10 mouse cellular contexts compared by ENCODE assay signal in genomic region chr5:124498221-124498876, GRCm38 (mm10). TPM values are rescaled to one million over a fixed set of nuclear protein-coding genes. Genes with fewer than 3 reads are reported as not detected.
DNase-seq lines count a peak whose midpoint lies in the region; ATAC-seq and TF ChIP-seq lines count a peak whose summit lies in the region.
"Had no signal": no experiment of that assay in that cellular context is flagged by ENCODE, and none has a peak within 500 bp of the region (broad histone marks: within the 10 kb centered on the region; RNA-seq: fewer than 3 reads in every experiment).

No protein-coding gene starts in this region.

- H3K4me3 ChIP-seq in kidney, postnatal 0 days (replicated peaks; ENCODE audit: low read depth, low read length), result no peak overlapping the region
- no peak overlapping the region for H3K4me3 ChIP-seq in forebrain, embryonic 12.5 days (replicated peaks)
- H3K4me3 ChIP-seq: hindbrain, embryonic 15.5 days had no signal

- H3K9ac ChIP-seq in kidney, postnatal 0 days (ENCODE audit: low read depth, low read length), result no peak overlapping the region
- H3K9ac ChIP-seq in forebrain, embryonic 12.5 days, result no peak overlapping the region
- H3K9ac ChIP-seq: hindbrain, embryonic 15.5 days had no signal

- ATAC-seq in granulocyte monocyte progenitor cell, adult 5-6 weeks (replicated peaks; ENCODE audit: poor library complexity, severe bottlenecking), result peak; percentile 71
- no peak for ATAC-seq in kidney, postnatal 0 days (replicated peaks; ENCODE audit: low FRiP score, low read depth)
- ATAC-seq in megakaryocyte progenitor cell, adult 5-6 weeks (replicated peaks; ENCODE audit: poor library complexity), result peak; percentile 62
- no peak for ATAC-seq in forebrain, embryonic 12.5 days (ENCODE audit: low FRiP score)
- ATAC-seq: Patski had no signal

- peaks cover 38% of the 10 kb centered on the region for H3K36me3 ChIP-seq in kidney, postnatal 0 days (ENCODE audit: insufficient read depth, low read length)
- H3K36me3 ChIP-seq in forebrain, embryonic 12.5 days (replicated peaks), result peaks cover 66% of the 10 kb centered on the region

- H3K9me3 ChIP-seq in kidney, postnatal 0 days (replicated peaks; ENCODE audit: low read length), result no peaks in the 10 kb centered on the region
- no peaks in the 10 kb centered on the region for H3K9me3 ChIP-seq in forebrain, embryonic 12.5 days
- H3K9me3 ChIP-seq: hindbrain, embryonic 15.5 days had no signal

- no peaks in the 10 kb centered on the region for H3K4me1 ChIP-seq in kidney, postnatal 0 days (replicated peaks; ENCODE audit: insufficient read depth, low read length)
- H3K4me1 ChIP-seq in forebrain, embryonic 12.5 days, result peaks cover 11% of the 10 kb centered on the region
- H3K4me1 ChIP-seq: hindbrain, embryonic 15.5 days had no signal

- no peaks in the 10 kb centered on the region for H3K27me3 ChIP-seq in kidney, postnatal 0 days (ENCODE audit: insufficient read depth, low read length)
- H3K27me3 ChIP-seq in forebrain, embryonic 12.5 days, result no peaks in the 10 kb centered on the region
- H3K27me3 ChIP-seq: hindbrain, embryonic 15.5 days; Patski had no signal

- no peak for TF ChIP-seq CTCF in kidney, postnatal 0 days (IDR thresholded peaks at IDR 0.05; ENCODE audit: low read depth)

- peak overlapping the region; percentile 47; the same call in 1 of the 2 replicates for H3K27ac ChIP-seq in kidney, postnatal 0 days
- no peak overlapping the region for H3K27ac ChIP-seq in forebrain, embryonic 12.5 days
- H3K27ac ChIP-seq: hindbrain, embryonic 15.5 days had no signal

- H3K4me2 ChIP-seq in kidney, postnatal 0 days (ENCODE audit: low read length), result no peak overlapping the region
- no peak overlapping the region for H3K4me2 ChIP-seq in forebrain, embryonic 12.5 days
- H3K4me2 ChIP-seq: hindbrain, embryonic 15.5 days had no signal

- DNase-seq in ovary, adult 18-20 months (ENCODE audit: low spot score), result peak; percentile 25
- DNase-seq in ovary, postnatal 10 days (ENCODE audit: low spot score), result no peak
- peak; percentile 63 for DNase-seq in kidney, postnatal 0 days (ENCODE audit: low spot score)
- DNase-seq in urinary bladder, postnatal 14 days (ENCODE audit: low spot score), result no peak
- no peak for DNase-seq in urinary bladder, postnatal 10 days (ENCODE audit: low spot score)

- 72% methylated on average over 9 of the region's 9 CpGs for WGBS in kidney, postnatal 0 days
- WGBS in forebrain, embryonic 12.5 days, result 85% methylated on average over 9 of the region's 9 CpGs

RNA-seq across cellular contexts. Expression of gene Snrnp35, which starts 15.4 kb away (rescaled TPM):
- total RNA-seq in granulocyte monocyte progenitor cell, adult 5-6 weeks (2014; fragmentation: Nextera tagmentation), result 9.1 and 12.3 TPM in 2 replicates
- total RNA-seq in granulocyte monocyte progenitor cell, adult 5-6 weeks (2017), result 11.8 and 11.9 TPM in 2 replicates
- 17.1 and 21.3 TPM in 2 replicates for polyA plus RNA-seq in kidney, postnatal 0 days (2015; fragmentation: Nextera tagmentation; extraction: Ambion mirVana)
- 2.8 and 6.4 TPM in 2 replicates for total RNA-seq in megakaryocyte progenitor cell, adult 5-6 weeks (2015)
- total RNA-seq in megakaryocyte progenitor cell, adult 5-6 weeks (2017), result 5.4 and 9.0 TPM in 2 replicates
- 32.0 and 33.1 TPM in 2 replicates for polyA plus RNA-seq in forebrain, embryonic 12.5 days (2016; fragmentation: Nextera tagmentation; extraction: Ambion mirVana)

RNA-seq across cellular contexts. Expression of gene Rilpl2, which starts 20.2 kb away (rescaled TPM):
- 51.9 and 68.3 TPM in 2 replicates for total RNA-seq in granulocyte monocyte progenitor cell, adult 5-6 weeks (2014; fragmentation: Nextera tagmentation)
- total RNA-seq in granulocyte monocyte progenitor cell, adult 5-6 weeks (2017), result 40.5 and 61.8 TPM in 2 replicates
- polyA plus RNA-seq in kidney, postnatal 0 days (2015; fragmentation: Nextera tagmentation; extraction: Ambion mirVana), result 41.9 and 44.7 TPM in 2 replicates
- 49.0 and 63.6 TPM in 2 replicates for total RNA-seq in megakaryocyte progenitor cell, adult 5-6 weeks (2015)
- total RNA-seq in megakaryocyte progenitor cell, adult 5-6 weeks (2017), result 45.2 and 50.1 TPM in 2 replicates
- polyA plus RNA-seq in forebrain, embryonic 12.5 days (2016; fragmentation: Nextera tagmentation; extraction: Ambion mirVana), result 18.6 and 20.4 TPM in 2 replicates

RNA-seq across cellular contexts. Expression of gene Rilpl1, which starts 32.8 kb away (rescaled TPM):
- 1.3 TPM in 1 of 2 replicates, not detected in the other for total RNA-seq in granulocyte monocyte progenitor cell, adult 5-6 weeks (2014; fragmentation: Nextera tagmentation)
- total RNA-seq in granulocyte monocyte progenitor cell, adult 5-6 weeks (2017), result not detected in 2 replicates
- polyA plus RNA-seq in kidney, postnatal 0 days (2015; fragmentation: Nextera tagmentation; extraction: Ambion mirVana), result 24.2 and 27.2 TPM in 2 replicates
- total RNA-seq in megakaryocyte progenitor cell, adult 5-6 weeks (2015), result 0.54 TPM in 1 of 2 replicates, not detected in the other
- total RNA-seq in megakaryocyte progenitor cell, adult 5-6 weeks (2017), result 0.21 and 0.61 TPM in 2 replicates
- polyA plus RNA-seq in forebrain, embryonic 12.5 days (2016; fragmentation: Nextera tagmentation; extraction: Ambion mirVana), result 17.4 and 17.8 TPM in 2 replicates

RNA-seq across cellular contexts. Expression of gene Tmed2, which starts 42.1 kb away (rescaled TPM):
- 512 and 560 TPM in 2 replicates for total RNA-seq in granulocyte monocyte progenitor cell, adult 5-6 weeks (2014; fragmentation: Nextera tagmentation)
- 584 and 1,053 TPM in 2 replicates for total RNA-seq in granulocyte monocyte progenitor cell, adult 5-6 weeks (2017)
- 561 and 572 TPM in 2 replicates for polyA plus RNA-seq in kidney, postnatal 0 days (2015; fragmentation: Nextera tagmentation; extraction: Ambion mirVana)
- total RNA-seq in megakaryocyte progenitor cell, adult 5-6 weeks (2015), result 851 and 960 TPM in 2 replicates
- total RNA-seq in megakaryocyte progenitor cell, adult 5-6 weeks (2017), result 795 and 1,001 TPM in 2 replicates
- polyA plus RNA-seq in forebrain, embryonic 12.5 days (2016; fragmentation: Nextera tagmentation; extraction: Ambion mirVana), result 404 and 414 TPM in 2 replicates

RNA-seq across cellular contexts. Expression of gene Ddx55, which starts 54.3 kb away (rescaled TPM):
- total RNA-seq in granulocyte monocyte progenitor cell, adult 5-6 weeks (2014; fragmentation: Nextera tagmentation), result 14.5 and 19.8 TPM in 2 replicates
- 8.4 and 10.6 TPM in 2 replicates for total RNA-seq in granulocyte monocyte progenitor cell, adult 5-6 weeks (2017)
- polyA plus RNA-seq in kidney, postnatal 0 days (2015; fragmentation: Nextera tagmentation; extraction: Ambion mirVana), result 7.5 and 8.3 TPM in 2 replicates
- total RNA-seq in megakaryocyte progenitor cell, adult 5-6 weeks (2015), result 13.7 and 15.3 TPM in 2 replicates
- 15.2 and 15.7 TPM in 2 replicates for total RNA-seq in megakaryocyte progenitor cell, adult 5-6 weeks (2017)
- 18.7 and 19.3 TPM in 2 replicates for polyA plus RNA-seq in forebrain, embryonic 12.5 days (2016; fragmentation: Nextera tagmentation; extraction: Ambion mirVana)

Comparison
In these comparisons a context has a peak if more than half of its experiments do, and no peak if none do; other contexts are left out.
1. DNase-seq: peak in ovary, adult 18-20 months (single experiment) and kidney, postnatal 0 days (single experiment); none in ovary, postnatal 10 days (single experiment), urinary bladder, postnatal 14 days (single experiment) and urinary bladder, postnatal 10 days (single experiment).
2. ATAC-seq: peak in granulocyte monocyte progenitor cell, adult 5-6 weeks (single experiment) and megakaryocyte progenitor cell, adult 5-6 weeks (single experiment); none in kidney, postnatal 0 days (single experiment) and forebrain, embryonic 12.5 days (single experiment).